Comparison of ENCODE assay signal across 10 mouse cellular contexts in genomic region chr15:80009421-80010181, GRCm38 (mm10). TPM values are rescaled to one million over a fixed set of nuclear protein-coding genes. Genes with fewer than 3 reads are reported as not detected.
DNase-seq lines count a peak whose midpoint lies in the region; ATAC-seq and TF ChIP-seq lines count a peak whose summit lies in the region.
"Had no signal": no experiment of that assay in that cellular context is flagged by ENCODE, and none has a peak within 500 bp of the region (broad histone marks: within the 10 kb centered on the region; RNA-seq: fewer than 3 reads in every experiment).

No protein-coding gene starts in this region.

- peak; percentile 29 to 30 for DNase-seq in frontal cortex, postnatal 36 days (ENCODE audit: low spot score in 2 of 2)
- DNase-seq in frontal cortex, postnatal 25 days (ENCODE audit: low spot score in 2 of 2) = no peak
- peak; percentile 44 to 68 for DNase-seq in left cerebral cortex, postnatal 36 days (ENCODE audit: low spot score in 2 of 2)
- DNase-seq in left cerebral cortex, adult 11 months (ENCODE audit: low spot score) = no peak
- DNase-seq in kidney, postnatal 0 days (ENCODE audit: low spot score) = no peak
- peak; percentile 81 for DNase-seq in stomach, postnatal 0 days (ENCODE audit: low spot score)
- DNase-seq in adrenal gland, postnatal 4 days (ENCODE audit: low spot score in 2 of 2) = no peak

- H3K9ac ChIP-seq in kidney, postnatal 0 days (ENCODE audit: low read depth, low read length) = no peak overlapping the region
- no peak overlapping the region for H3K9ac ChIP-seq in stomach, postnatal 0 days (ENCODE audit: low read length)

- TF ChIP-seq CTCF in kidney, postnatal 0 days (IDR thresholded peaks at IDR 0.05; ENCODE audit: low read depth) = no peak
- TF ChIP-seq CTCF in stomach, postnatal 0 days (IDR thresholded peaks at IDR 0.05; ENCODE audit: low read depth) = no peak

- H3K4me1 ChIP-seq in kidney, postnatal 0 days (replicated peaks; ENCODE audit: insufficient read depth, low read length) = peaks cover 18% of the 10 kb centered on the region; the same call in 1 of the 2 replicates
- H3K4me1 ChIP-seq in stomach, postnatal 0 days (replicated peaks; ENCODE audit: control insufficient read depth, insufficient read depth) = peaks cover 5% of the 10 kb centered on the region

- H3K36me3 ChIP-seq in kidney, postnatal 0 days (ENCODE audit: insufficient read depth, low read length) = no peaks in the 10 kb centered on the region
- H3K36me3 ChIP-seq in stomach, postnatal 0 days (ENCODE audit: control insufficient read depth, insufficient read depth, low read length) = no peaks in the 10 kb centered on the region
- H3K36me3 ChIP-seq: embryonic facial prominence, embryonic 12.5 days had no signal

- 35% methylated on average over 12 of the region's 12 CpGs for WGBS in kidney, postnatal 0 days
- 35% methylated on average over 12 of the region's 12 CpGs for WGBS in stomach, postnatal 0 days

- ATAC-seq in kidney, postnatal 0 days (replicated peaks; ENCODE audit: low FRiP score, low read depth) = no peak
- ATAC-seq in stomach, postnatal 0 days (ENCODE audit: low FRiP score, low TSS enrichment) = no peak
- ATAC-seq in megakaryocyte-erythroid progenitor cell, adult 5-6 weeks (replicated peaks; ENCODE audit: low FRiP score, low TSS enrichment, poor library complexity, severe bottlenecking) = no peak

- H3K27me3 ChIP-seq in kidney, postnatal 0 days (ENCODE audit: insufficient read depth, low read length) = no peaks in the 10 kb centered on the region
- H3K27me3 ChIP-seq in stomach, postnatal 0 days (ENCODE audit: control insufficient read depth, insufficient read depth, low read length) = 0 out of 2 replicates have a peak, but pooled peaks cover 4% of the 10 kb centered on the region

- H3K27ac ChIP-seq in kidney, postnatal 0 days = 0 out of 2 replicates have a peak overlapping the region, but pooled peaks have one; percentile 19
- peak overlapping the region; percentile 67 for H3K27ac ChIP-seq in stomach, postnatal 0 days (replicated peaks)
- H3K27ac ChIP-seq: embryonic facial prominence, embryonic 12.5 days; macrophage had no signal

- intact Hi-C loops in left cerebral cortex, postnatal 36 days (cut with DNase I) = loop anchor here (5.0 to 10.0 kb wide), 2 partner anchors 177 to 245 kb away; partner anchors contain the start of genes Cbx6 and Npcd

- H3K4me3 ChIP-seq in kidney, postnatal 0 days (replicated peaks; ENCODE audit: low read depth, low read length) = no peak overlapping the region
- H3K4me3 ChIP-seq in stomach, postnatal 0 days (ENCODE audit: low read depth, low read length) = no peak overlapping the region
- H3K4me3 ChIP-seq: embryonic facial prominence, embryonic 12.5 days had no signal

- H3K4me2 ChIP-seq in kidney, postnatal 0 days (ENCODE audit: low read length) = no peak overlapping the region; the same call in 1 of the 2 replicates
- no peak overlapping the region for H3K4me2 ChIP-seq in stomach, postnatal 0 days (replicated peaks; ENCODE audit: low read depth)
- H3K4me2 ChIP-seq: embryonic facial prominence, embryonic 12.5 days had no signal

- TF ChIP-seq EP300 in stomach, postnatal 0 days (optimal IDR thresholded peaks at IDR 0.05) = no peak

- no peaks in the 10 kb centered on the region for H3K9me3 ChIP-seq in kidney, postnatal 0 days (replicated peaks; ENCODE audit: low read length)
- no peaks in the 10 kb centered on the region for H3K9me3 ChIP-seq in stomach, postnatal 0 days (ENCODE audit: control insufficient read depth, low read length)
- H3K9me3 ChIP-seq: embryonic facial prominence, embryonic 12.5 days had no signal

RNA-seq across cellular contexts. Expression of gene Pdgfb, which starts 5.2 kb away (rescaled TPM):
- total RNA-seq in left cerebral cortex, postnatal 36 days (2021) = 10 to 100 TPM; 31.3 to 32.4 TPM
- 6.5 and 6.8 TPM in 2 replicates for polyA plus RNA-seq in kidney, postnatal 0 days (2015; fragmentation: Nextera tagmentation; extraction: Ambion mirVana)
- 3.1 and 3.6 TPM in 2 replicates for polyA plus RNA-seq in stomach, postnatal 0 days (2015; fragmentation: Nextera tagmentation; extraction: Ambion mirVana)
- 10 to 100 TPM; 31.3 to 35.1 TPM for total RNA-seq in adrenal gland, postnatal 4 days (2021)
- 0.39 and 0.99 TPM in 2 replicates for total RNA-seq in megakaryocyte-erythroid progenitor cell, adult 5-6 weeks (2014; fragmentation: Nextera tagmentation)
- 0.11 TPM in 1 of 2 replicates, not detected in the other for total RNA-seq in megakaryocyte-erythroid progenitor cell, adult 5-6 weeks (2017)

RNA-seq across cellular contexts. Expression of gene Cbx7, which starts 38.7 kb away (rescaled TPM):
- 10 to 100 TPM; 40.5 to 46.5 TPM for total RNA-seq in left cerebral cortex, postnatal 36 days (2021)
- 4.5 and 4.6 TPM in 2 replicates for polyA plus RNA-seq in kidney, postnatal 0 days (2015; fragmentation: Nextera tagmentation; extraction: Ambion mirVana)
- polyA plus RNA-seq in stomach, postnatal 0 days (2015; fragmentation: Nextera tagmentation; extraction: Ambion mirVana) = 4.8 and 5.5 TPM in 2 replicates
- 10 to 100 TPM; 15.4 to 18.4 TPM for total RNA-seq in adrenal gland, postnatal 4 days (2021)
- 6.8 and 9.9 TPM in 2 replicates for total RNA-seq in megakaryocyte-erythroid progenitor cell, adult 5-6 weeks (2014; fragmentation: Nextera tagmentation)
- total RNA-seq in megakaryocyte-erythroid progenitor cell, adult 5-6 weeks (2017) = 2.5 and 4.4 TPM in 2 replicates

Comparison
In these comparisons a context has a peak if more than half of its experiments do, and no peak if none do; other contexts are left out.
1. DNase-seq: peak in frontal cortex, postnatal 36 days (2 of 2), left cerebral cortex, postnatal 36 days (2 of 2) and stomach, postnatal 0 days (single experiment); none in frontal cortex, postnatal 25 days (0 of 2), left cerebral cortex, adult 11 months (single experiment), kidney, postnatal 0 days (single experiment) and adrenal gland, postnatal 4 days (0 of 2).
2. RNA of gene Pdgfb, which starts 5.2 kb away (total RNA-seq): 31.3 to 35.1 TPM in adrenal gland, postnatal 4 days and 31.3 to 32.4 TPM in left cerebral cortex, postnatal 36 days; 0.11 to 0.99 TPM in megakaryocyte-erythroid progenitor cell, adult 5-6 weeks; every median in the first group is over 10 times any median in the second.